Mouse (Mus musculus): ENCODE results near the gene Ndufs5.

- TF ChIP-seq POLR2A (IDR thresholded peaks at IDR 0.05; ENCODE audit: borderline replicate concordance, insufficient read depth, low read length) (no peak), CTCF (IDR thresholded peaks at IDR 0.05; ENCODE audit: borderline replicate concordance, insufficient read depth, low read depth, low read length) (no peak)
Observed at GRCm38 (mm10) chr4:123682291-123682690, 35.7 kb downstream of the Ndufs5 start.

Data from cerebellum, adult 2 months (tissue).